Mouse (Mus musculus): Measurements from ENCODE around the gene A3galt2. TPM values are rescaled to one million over a fixed set of nuclear protein-coding genes. Genes with fewer than 3 reads are reported as not detected.
A peak's percentile ranks its signal among the peaks of the same experiment; 100 is the strongest.

Gene A3galt2
- polyA plus RNA-seq, 1 experiment from 2014 or later: 0.11 TPM

GRCm38 (mm10) chr4:128729033-128729708, 26.0 kb upstream of the A3galt2 start:
- H3K27me3 ChIP-seq (ENCODE audit: control insufficient read depth, insufficient read depth, low read length): no peaks in the 10 kb centered on the region
- H3K36me3 ChIP-seq (replicated peaks; ENCODE audit: control insufficient read depth, insufficient read depth, low read depth, low read length): no peaks in the 10 kb centered on the region; the same call in 1 of the 2 replicates
- peak overlapping the region; percentile 72 for H3K4me2 ChIP-seq (ENCODE audit: low read depth, low read length)
- DNase-seq (ENCODE audit: low spot score) (no peak), ATAC-seq (replicated peaks; ENCODE audit: insufficient number of reproducible peaks, low FRiP score, low TSS enrichment, low read depth) (no peak)
- WGBS: 10% methylated on average over 15 of the region's 15 CpGs
- H3K9me3 ChIP-seq (replicated peaks; ENCODE audit: control insufficient read depth, low read length): no peaks in the 10 kb centered on the region
- peak overlapping the region; percentile 99 for H3K9ac ChIP-seq (replicated peaks; ENCODE audit: low read length)
- peaks cover 5% of the 10 kb centered on the region for H3K4me1 ChIP-seq (ENCODE audit: control insufficient read depth, insufficient read depth, low read length)
- no peak overlapping the region for H3K27ac ChIP-seq (replicated peaks; ENCODE audit: low read depth, low read length)
- H3K4me3 ChIP-seq (ENCODE audit: low read depth, low read length): peak overlapping the region; percentile 97

- no peaks in the 10 kb centered on the region for H3K27me3 ChIP-seq (ENCODE audit: control insufficient read depth, insufficient read depth, low read length)
- ATAC-seq (replicated peaks; ENCODE audit: insufficient number of reproducible peaks, low FRiP score, low TSS enrichment, low read depth) (no peak), DNase-seq (ENCODE audit: low spot score) (no peak)
- no peak overlapping the region for H3K27ac ChIP-seq (replicated peaks; ENCODE audit: low read depth, low read length)
- no peaks in the 10 kb centered on the region; the same call in 1 of the 2 replicates for H3K36me3 ChIP-seq (replicated peaks; ENCODE audit: control insufficient read depth, insufficient read depth, low read depth, low read length)
- H3K4me3 ChIP-seq (ENCODE audit: low read depth, low read length): peak overlapping the region; percentile 97
- peak overlapping the region; percentile 99 for H3K9ac ChIP-seq (replicated peaks; ENCODE audit: low read length)
- WGBS: 11% methylated on average over 5 of the region's 5 CpGs
- H3K9me3 ChIP-seq (replicated peaks; ENCODE audit: control insufficient read depth, low read length): no peaks in the 10 kb centered on the region
- H3K4me1 ChIP-seq (ENCODE audit: control insufficient read depth, insufficient read depth, low read length): peaks cover 6% of the 10 kb centered on the region
- peak overlapping the region; percentile 72 for H3K4me2 ChIP-seq (ENCODE audit: low read depth, low read length)
These were observed 25.5 kb upstream of the A3galt2 start for GRCm38 (mm10) chr4:128729709-128730037.

- H3K9ac ChIP-seq (replicated peaks; ENCODE audit: low read length): no peak overlapping the region
These were observed 24.9 kb upstream of the A3galt2 start for GRCm38 (mm10) chr4:128730271-128730670.

GRCm38 (mm10) chr4:128732794-128733193, 22.4 kb upstream of the A3galt2 start:
- DNase-seq (ENCODE audit: low spot score): no peak
- Histone ChIP-seq H3K4me3 (ENCODE audit: low read depth, low read length) (no peak overlapping the region), H3K4me2 (ENCODE audit: low read depth, low read length) (no peak overlapping the region), H3K9me3 (replicated peaks; ENCODE audit: control insufficient read depth, low read length) (no peaks in the 10 kb centered on the region), H3K27ac (replicated peaks; ENCODE audit: low read depth, low read length) (no peak overlapping the region), H3K36me3 (replicated peaks; ENCODE audit: control insufficient read depth, insufficient read depth, low read depth, low read length) (no peaks in the 10 kb centered on the region; the same call in 1 of the 2 replicates), H3K9ac (replicated peaks; ENCODE audit: low read length) (no peak overlapping the region), H3K4me1 (ENCODE audit: control insufficient read depth, insufficient read depth, low read length) (peaks cover 15% of the 10 kb centered on the region), H3K27me3 (ENCODE audit: control insufficient read depth, insufficient read depth, low read length) (no peaks in the 10 kb centered on the region)
- ATAC-seq (replicated peaks; ENCODE audit: insufficient number of reproducible peaks, low FRiP score, low TSS enrichment, low read depth): no peak
- 69% methylated on average over 5 of the region's 5 CpGs for WGBS

More at GRCm38 (mm10) chr4:128730271-128730670, 24.9 kb upstream of the A3galt2 start:
- Histone ChIP-seq H3K9me3 (replicated peaks; ENCODE audit: control insufficient read depth, low read length) (no peaks in the 10 kb centered on the region), H3K27ac (replicated peaks; ENCODE audit: low read depth, low read length) (no peak overlapping the region), H3K4me3 (ENCODE audit: low read depth, low read length) (no peak overlapping the region), H3K27me3 (ENCODE audit: control insufficient read depth, insufficient read depth, low read length) (no peaks in the 10 kb centered on the region), H3K4me1 (ENCODE audit: control insufficient read depth, insufficient read depth, low read length) (peaks cover 10% of the 10 kb centered on the region), H3K36me3 (replicated peaks; ENCODE audit: control insufficient read depth, insufficient read depth, low read depth, low read length) (no peaks in the 10 kb centered on the region; the same call in 1 of the 2 replicates), H3K4me2 (ENCODE audit: low read depth, low read length) (peak overlapping the region; percentile 72)
- WGBS: 81% methylated on average over 6 of the region's 6 CpGs
- ATAC-seq (replicated peaks; ENCODE audit: insufficient number of reproducible peaks, low FRiP score, low TSS enrichment, low read depth) (no peak), DNase-seq (ENCODE audit: low spot score) (no peak)

- no peaks in the 10 kb centered on the region for H3K27me3 ChIP-seq (ENCODE audit: control insufficient read depth, insufficient read depth, low read length)
- H3K36me3 ChIP-seq (replicated peaks; ENCODE audit: control insufficient read depth, insufficient read depth, low read depth, low read length): no peaks in the 10 kb centered on the region; the same call in 1 of the 2 replicates
- no peak overlapping the region for H3K4me2 ChIP-seq (ENCODE audit: low read depth, low read length)
- peak overlapping the region; percentile 7; the same call in 1 of the 2 replicates for H3K9ac ChIP-seq (replicated peaks; ENCODE audit: low read length)
- no peaks in the 10 kb centered on the region for H3K9me3 ChIP-seq (replicated peaks; ENCODE audit: control insufficient read depth, low read length)
- WGBS: 50% methylated on average over 6 of the region's 6 CpGs
- ATAC-seq (replicated peaks; ENCODE audit: insufficient number of reproducible peaks, low FRiP score, low TSS enrichment, low read depth): no peak
- DNase-seq (ENCODE audit: low spot score): no peak
- peaks cover 16% of the 10 kb centered on the region for H3K4me1 ChIP-seq (ENCODE audit: control insufficient read depth, insufficient read depth, low read length)
- no peak overlapping the region for H3K4me3 ChIP-seq (ENCODE audit: low read depth, low read length)
- H3K27ac ChIP-seq (replicated peaks; ENCODE audit: low read depth, low read length): peak overlapping the region; percentile 36; the same call in 1 of the 2 replicates
These were observed 21.7 kb upstream of the A3galt2 start for GRCm38 (mm10) chr4:128733496-128733895.

- ATAC-seq (replicated peaks; ENCODE audit: insufficient number of reproducible peaks, low FRiP score, low TSS enrichment, low read depth): 0 out of 2 replicates have a peak, but pooled peaks have one; percentile 12
- H3K4me2 ChIP-seq (ENCODE audit: low read depth, low read length): no peak overlapping the region
- no peaks in the 10 kb centered on the region; the same call in 1 of the 2 replicates for H3K36me3 ChIP-seq (replicated peaks; ENCODE audit: control insufficient read depth, insufficient read depth, low read depth, low read length)
- WGBS: 32% methylated on average over 5 of the region's 5 CpGs
- peak overlapping the region; percentile 26; the same call in 1 of the 2 replicates for H3K9ac ChIP-seq (replicated peaks; ENCODE audit: low read length)
- H3K27ac ChIP-seq (replicated peaks; ENCODE audit: low read depth, low read length): peak overlapping the region; percentile 36; the same call in 1 of the 2 replicates
- no peaks in the 10 kb centered on the region for H3K27me3 ChIP-seq (ENCODE audit: control insufficient read depth, insufficient read depth, low read length)
- peaks cover 16% of the 10 kb centered on the region for H3K4me1 ChIP-seq (ENCODE audit: control insufficient read depth, insufficient read depth, low read length)
- H3K4me3 ChIP-seq (ENCODE audit: low read depth, low read length): no peak overlapping the region
- no peak for DNase-seq (ENCODE audit: low spot score)
- H3K9me3 ChIP-seq (replicated peaks; ENCODE audit: control insufficient read depth, low read length): no peaks in the 10 kb centered on the region
These were observed 20.9 kb upstream of the A3galt2 start for GRCm38 (mm10) chr4:128734217-128734616.

- Histone ChIP-seq H3K4me2 (ENCODE audit: low read depth, low read length) (no peak overlapping the region), H3K4me1 (ENCODE audit: control insufficient read depth, insufficient read depth, low read length) (peaks cover 16% of the 10 kb centered on the region), H3K9me3 (replicated peaks; ENCODE audit: control insufficient read depth, low read length) (no peaks in the 10 kb centered on the region), H3K9ac (replicated peaks; ENCODE audit: low read length) (no peak overlapping the region; the same call in 1 of the 2 replicates), H3K27ac (replicated peaks; ENCODE audit: low read depth, low read length) (0 out of 2 replicates have a peak overlapping the region, but pooled peaks have one; percentile 8), H3K27me3 (ENCODE audit: control insufficient read depth, insufficient read depth, low read length) (no peaks in the 10 kb centered on the region), H3K4me3 (ENCODE audit: low read depth, low read length) (no peak overlapping the region), H3K36me3 (replicated peaks; ENCODE audit: control insufficient read depth, insufficient read depth, low read depth, low read length) (no peaks in the 10 kb centered on the region; the same call in 1 of the 2 replicates)
- 79% methylated on average over 18 of the region's 18 CpGs for WGBS
- DNase-seq (ENCODE audit: low spot score) (no peak), ATAC-seq (replicated peaks; ENCODE audit: insufficient number of reproducible peaks, low FRiP score, low TSS enrichment, low read depth) (no peak)
These were observed 20.2 kb upstream of the A3galt2 start for GRCm38 (mm10) chr4:128734721-128735671.
